Mouse (Mus musculus) lung, adult 2 months (tissue): Measurements from ENCODE around the gene Lztr1.

Source experiments
- CTCF ChIP-seq: fragments of 200-500 bp; IDR thresholded peaks from 2 replicates; pipeline ENCODE4 v1.5.1; 2011; ENCODE audit warnings: mild to moderate bottlenecking, low read length, control low read depth; ENCODE audit not compliant: insufficient read depth
- POLR2A ChIP-seq: fragments of 200-500 bp; IDR thresholded peaks from 2 replicates; pipeline ENCODE4 v1.6.1; 2011; ENCODE audit warnings: low read depth, mild to moderate bottlenecking, control low read depth, low read length, borderline replicate concordance; ENCODE audit errors: extremely low read depth

- TF ChIP-seq CTCF: no peak
- TF ChIP-seq POLR2A: no peak
Measured at GRCm38 (mm10) chr16:17491896-17492561, 16.5 kb upstream of the Lztr1 start.
